Mouse (Mus musculus) brain, embryonic 14.5 days (tissue): ENCODE data around the gene Tmem100.

Source experiments
- CTCF ChIP-seq: fragments of 200-500 bp; IDR thresholded peaks from 2 replicates; pipeline ENCODE4 v1.5.1; 2012; ENCODE audit warnings: inconsistent platforms, mild to moderate bottlenecking, moderate library complexity, borderline replicate concordance; ENCODE audit not compliant: insufficient read depth, insufficient read length; ENCODE audit errors: extremely low read depth
- POLR2A ChIP-seq: fragments of 200-500 bp; IDR thresholded peaks from 2 replicates; pipeline ENCODE4 v1.6.1; 2012; ENCODE audit warnings: mild to moderate bottlenecking, inconsistent platforms, borderline replicate concordance; ENCODE audit not compliant: poor library complexity, insufficient read depth, insufficient read length, severe bottlenecking; ENCODE audit errors: extremely low read depth

DNA sequence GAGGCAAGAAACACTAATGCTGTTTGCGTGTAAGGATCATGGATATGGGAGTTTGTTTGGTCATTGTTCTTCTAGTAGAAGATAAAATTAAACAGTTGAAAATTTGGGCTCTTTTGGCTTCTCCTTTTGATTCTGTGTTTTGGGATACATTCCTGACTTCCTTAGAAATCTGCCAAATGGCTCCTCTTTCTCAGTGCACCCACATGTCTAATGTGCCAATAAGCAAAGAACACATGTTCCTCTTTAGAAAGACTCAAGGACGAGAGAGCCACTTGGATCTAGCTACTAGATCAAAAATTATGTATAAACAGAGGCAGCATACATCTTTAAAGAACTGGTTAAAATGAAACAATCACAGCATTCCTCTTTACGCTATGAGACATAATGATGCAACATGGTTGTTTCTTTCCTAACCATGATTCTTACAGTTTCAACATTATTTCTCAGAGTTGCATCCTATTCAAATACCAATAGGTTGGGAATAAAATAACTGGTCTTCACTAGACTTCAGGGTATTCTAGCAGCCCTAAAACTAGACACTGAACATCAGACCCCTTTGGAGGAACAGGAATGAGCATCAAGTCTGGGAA, 50.6 kb downstream of the Tmem100 start:
- TF ChIP-seq POLR2A (no peak), CTCF (no peak)
